Mouse (Mus musculus) right cerebral cortex, adult 2 months (tissue): Measurements from ENCODE around the gene Cdipt.

Experiments
- DNase-seq, 2 experiments: peaks; one replicate each; pipeline ENCODE4 v3.0.0; 2021 to 2022; ENCODE audit warnings: low spot score in 2 of 2

The Cdipt gene

DNA sequence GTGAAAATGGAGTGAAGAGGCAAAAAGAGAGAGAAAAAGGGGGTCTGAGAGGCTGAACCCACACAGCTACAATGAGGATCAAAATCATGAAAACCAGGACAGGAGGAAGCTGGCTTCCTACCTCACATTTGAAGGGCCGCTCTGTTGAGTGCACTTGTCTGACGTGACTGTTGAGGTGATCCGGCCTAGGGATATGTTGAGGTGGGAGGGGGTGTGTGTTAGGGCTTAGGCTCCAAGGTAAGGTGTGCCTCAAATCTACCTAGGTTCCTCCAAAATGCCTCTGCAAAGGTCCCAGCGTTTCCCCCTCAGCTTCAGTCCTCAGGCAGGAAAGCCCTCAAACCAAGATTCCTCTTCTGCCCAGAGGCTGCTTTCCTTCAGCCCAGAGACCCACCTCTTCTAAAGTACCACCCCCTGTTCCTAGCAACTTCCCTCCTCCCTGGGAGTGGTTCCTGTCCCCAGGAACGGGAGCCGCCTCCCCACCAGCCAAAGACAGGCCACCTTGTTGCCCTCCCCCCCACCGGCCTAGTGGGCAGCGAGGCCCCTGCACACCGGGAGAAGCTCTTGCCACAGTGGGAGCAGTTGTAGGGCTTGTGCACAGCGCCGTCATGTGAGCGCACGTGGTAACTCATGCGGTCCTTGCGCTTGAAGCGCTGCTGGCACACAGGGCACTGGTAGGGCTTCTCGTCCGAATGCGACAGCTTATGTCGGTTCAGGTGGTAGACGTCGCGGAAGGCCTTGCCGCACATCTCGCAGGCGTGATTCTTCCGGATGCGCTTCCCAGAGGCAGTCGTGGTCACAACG is 49.2 kb downstream of the Cdipt start:
- DNase-seq, result peak; percentile 78 to 83

DNA sequence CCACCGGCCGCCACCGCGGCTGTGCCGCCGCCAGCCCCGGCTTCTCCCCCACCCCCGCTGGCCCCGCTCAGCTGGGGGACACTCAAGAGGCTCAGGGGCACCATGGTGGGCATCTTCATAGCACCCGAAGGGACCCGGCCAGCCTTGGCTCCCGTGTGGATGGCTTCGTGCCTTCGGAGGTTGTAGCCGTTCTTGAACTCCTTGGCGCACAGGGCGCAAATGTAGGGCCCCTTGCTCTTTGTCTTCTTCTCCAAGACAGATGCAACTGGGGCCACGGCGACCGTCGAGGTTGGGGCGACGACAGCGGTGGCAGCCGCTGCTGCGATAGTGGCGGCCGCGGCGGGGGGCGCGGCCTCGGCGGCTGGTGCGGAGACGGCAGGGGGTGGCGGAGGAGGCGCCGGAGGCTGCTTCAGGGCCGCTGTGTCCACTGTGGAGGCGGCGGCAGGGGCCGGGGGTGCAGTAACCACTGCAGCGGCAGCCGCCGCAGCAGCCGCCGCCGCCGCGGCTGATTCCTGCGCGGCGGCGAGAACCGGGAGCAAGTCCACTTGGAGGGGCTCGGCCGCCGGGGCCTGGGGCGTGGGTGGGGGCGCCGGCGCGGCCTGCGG is 49.9 kb downstream of the Cdipt start:
- no peak for DNase-seq

DNA sequence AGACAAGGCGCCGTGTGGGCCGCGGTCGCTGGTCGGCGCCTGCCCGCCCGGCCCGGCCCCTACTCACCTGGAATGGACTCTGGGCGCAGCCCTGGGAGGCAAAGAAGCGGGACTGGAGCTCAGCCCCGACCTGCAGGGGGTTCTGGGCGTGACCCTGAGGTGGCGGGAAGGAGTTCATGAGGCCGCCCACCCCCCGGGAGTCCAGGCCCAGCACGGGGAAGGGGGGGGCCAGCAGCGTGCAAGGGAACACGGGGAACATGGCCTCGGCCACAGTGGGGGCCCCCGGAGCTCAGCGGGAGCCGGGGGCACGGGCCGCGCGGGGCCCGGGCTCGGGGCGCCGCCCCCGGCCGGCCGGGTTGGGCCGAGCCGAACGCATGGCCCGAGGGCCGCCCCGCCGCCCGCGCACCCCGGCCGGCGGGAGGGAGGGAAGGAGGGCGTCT is 50.5 kb downstream of the Cdipt start:
- DNase-seq, result peak; percentile 33 to 44

DNA sequence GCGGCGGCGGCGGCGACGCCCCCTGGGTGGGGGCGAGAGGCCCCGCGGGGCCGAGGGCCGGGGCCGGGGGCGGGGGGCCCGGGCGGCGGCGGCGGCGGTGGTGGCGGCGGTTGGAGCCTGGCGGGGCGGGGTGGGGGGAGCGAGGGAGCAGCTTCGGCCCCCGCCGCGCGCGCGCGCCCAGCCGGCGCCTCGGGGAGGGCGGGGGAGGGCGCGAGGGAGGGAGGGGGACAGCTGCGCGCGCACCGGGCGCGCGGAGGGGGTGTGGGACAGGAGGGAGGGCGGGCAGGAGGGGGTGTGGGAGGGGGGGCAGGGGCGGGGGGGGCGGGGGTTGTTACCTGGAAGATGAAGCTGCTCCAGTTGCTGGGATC is 50.9 kb downstream of the Cdipt start:
- DNase-seq, result peak in 1 of 2 experiments; percentile 39

DNA sequence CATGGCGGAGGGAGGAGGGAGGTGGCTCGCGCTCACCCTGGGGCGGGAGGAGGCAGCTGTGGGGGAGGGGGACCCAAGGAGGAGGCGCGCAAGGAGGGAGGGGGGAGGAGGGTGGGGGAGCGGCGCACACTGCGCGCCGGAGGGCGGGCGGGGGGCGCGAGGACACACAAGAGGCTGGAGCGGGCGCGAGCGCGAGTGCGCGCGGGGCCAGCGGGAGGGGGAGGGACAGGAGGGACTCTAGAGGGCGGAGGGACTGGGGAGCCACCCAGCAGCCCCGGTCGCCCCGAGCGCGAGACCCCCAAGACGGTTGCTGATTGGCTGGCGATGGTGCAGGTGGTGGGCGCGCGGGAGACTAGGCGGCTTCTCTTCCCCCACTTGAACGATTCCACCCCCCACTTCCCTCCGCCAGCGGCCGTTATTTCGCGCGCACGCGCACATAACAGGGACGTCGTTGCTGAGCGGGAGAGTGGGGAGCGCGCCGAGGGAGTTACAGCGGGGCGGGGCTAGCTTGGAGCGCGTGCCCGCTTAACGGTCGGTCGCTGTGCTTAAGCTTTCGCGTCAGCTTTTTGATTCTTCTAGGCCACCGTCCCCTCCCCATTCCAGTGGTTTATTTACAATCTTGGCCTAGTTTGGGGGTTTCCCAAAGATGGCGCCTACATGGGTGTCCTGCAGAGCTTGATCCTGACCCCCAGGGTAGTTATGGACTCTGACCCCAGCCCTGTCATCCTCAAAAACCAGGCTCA is 51.4 kb downstream of the Cdipt start, which contains the start of gene Maz:
Gene Maz, minus strand, starts transcription at position 54 of the 743 bp plus-strand sequence.
- peak; percentile 99 to 100 for DNase-seq

DNA sequence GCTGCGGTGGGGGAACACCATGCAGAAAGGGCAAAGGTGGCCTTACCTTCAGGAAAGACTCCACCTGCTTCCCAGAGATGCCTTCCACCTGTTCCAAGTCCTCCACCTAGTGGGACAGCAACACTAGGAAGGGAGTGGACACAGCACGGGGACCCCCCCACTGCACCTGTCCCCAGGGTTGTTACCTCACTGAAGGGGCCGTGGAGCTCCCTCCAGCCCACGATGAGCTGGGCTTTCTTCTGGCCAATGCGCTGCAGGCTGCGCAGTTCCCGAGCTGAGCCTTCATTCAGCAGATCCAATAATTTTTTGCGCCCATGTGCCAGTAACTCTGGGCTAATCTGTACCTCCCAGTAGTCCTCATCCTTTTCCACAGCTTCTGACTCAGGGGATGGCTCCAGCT is 52.2 kb downstream of the Cdipt start:
- peak in 1 of 2 experiments; percentile 28 for DNase-seq
